Mouse (Mus musculus): ENCODE measurements around the gene Olfr1197. TPM values are rescaled to one million over a fixed set of nuclear protein-coding genes. Genes with fewer than 3 reads are reported as not detected.

The Olfr1197 gene
- not detected for total RNA-seq (2021)
- long read RNA-seq: 0 reads

DNA sequence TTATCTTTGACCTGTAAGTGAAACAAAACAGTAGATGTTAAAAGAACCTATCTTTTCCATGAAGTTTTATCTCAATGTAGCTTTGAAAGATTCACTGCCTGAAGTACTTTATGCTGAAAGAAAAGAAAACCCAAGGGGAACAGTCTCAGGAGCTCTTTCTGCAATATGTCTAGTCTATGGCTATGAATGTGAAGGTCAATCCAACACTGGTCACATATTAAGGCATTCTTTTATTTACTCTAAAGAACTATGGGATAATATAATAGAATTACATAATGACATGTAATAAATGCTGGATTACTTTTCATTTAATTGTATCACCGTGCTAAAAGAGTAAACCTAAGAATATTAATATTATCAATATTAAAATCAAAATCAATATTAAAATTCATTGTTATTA lies at the start of gene Olfr1197:
TSS of gene Olfr1197 (minus strand) at position 101 of the 400 bp plus-strand sequence.
- DNase-seq (ENCODE audit: low spot score in 2 of 2): no peak

DNA sequence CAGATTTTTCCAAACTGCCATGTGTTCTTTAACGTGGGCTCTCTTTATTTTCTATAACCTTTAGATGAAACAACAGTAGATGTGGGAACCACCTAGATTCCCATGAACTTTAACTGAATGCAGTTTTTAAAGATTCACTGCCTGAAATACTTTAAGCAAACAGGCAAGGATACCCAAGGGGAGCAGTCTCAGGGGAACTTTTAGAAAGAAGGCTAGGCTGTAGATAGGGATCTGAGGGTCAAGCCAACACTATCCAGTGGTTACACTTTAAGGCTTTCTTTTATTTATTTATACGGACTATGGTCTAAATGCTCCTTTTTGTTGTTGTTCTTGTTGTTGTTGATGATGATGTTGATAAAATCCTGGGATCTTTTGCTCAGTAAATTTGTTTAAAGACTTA lies 38.2 kb upstream of the Olfr1197 start, which contains the start of gene Olfr1200:
TSS of gene Olfr1200 (minus strand) at position 101 of the 400 bp plus-strand sequence.
- no peak for DNase-seq (ENCODE audit: low spot score in 2 of 2)

- no peak for DNase-seq (ENCODE audit: low spot score in 2 of 2)
Observed at GRCm38 (mm10) chr2:88760369-88760768, 28.2 kb upstream of the Olfr1197 start, which contains the start of gene Olfr1199. TSS of gene Olfr1199 (minus strand) at chr2:88760469.

- no peak for DNase-seq (ENCODE audit: low spot score in 2 of 2)
Observed at GRCm38 (mm10) chr2:88751270-88751669, 19.1 kb upstream of the Olfr1197 start, which contains the start of gene Olfr1198. TSS of gene Olfr1198 (minus strand) at chr2:88751370.

DNA sequence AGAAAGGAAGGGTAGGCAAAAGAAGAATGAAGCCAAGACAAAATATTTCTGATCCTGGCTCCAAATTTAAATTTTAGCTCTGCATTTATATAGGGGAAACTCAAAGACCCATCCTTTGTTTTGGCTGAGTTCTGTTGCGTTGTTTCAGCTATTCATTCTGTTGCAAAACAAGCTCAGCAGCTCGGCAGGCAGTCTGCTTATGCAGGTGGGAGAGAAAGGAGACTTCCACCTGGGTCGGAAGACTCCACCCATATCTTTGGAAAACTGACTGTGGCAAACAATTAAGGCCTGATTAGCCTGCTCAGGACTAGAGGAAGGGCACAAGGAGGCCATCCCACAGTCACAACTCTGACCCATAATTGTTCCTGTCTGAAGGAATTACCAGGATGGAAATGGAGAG lies 11.2 kb upstream of the Olfr1197 start:
- DNase-seq (ENCODE audit: low spot score in 2 of 2): no peak

DNA sequence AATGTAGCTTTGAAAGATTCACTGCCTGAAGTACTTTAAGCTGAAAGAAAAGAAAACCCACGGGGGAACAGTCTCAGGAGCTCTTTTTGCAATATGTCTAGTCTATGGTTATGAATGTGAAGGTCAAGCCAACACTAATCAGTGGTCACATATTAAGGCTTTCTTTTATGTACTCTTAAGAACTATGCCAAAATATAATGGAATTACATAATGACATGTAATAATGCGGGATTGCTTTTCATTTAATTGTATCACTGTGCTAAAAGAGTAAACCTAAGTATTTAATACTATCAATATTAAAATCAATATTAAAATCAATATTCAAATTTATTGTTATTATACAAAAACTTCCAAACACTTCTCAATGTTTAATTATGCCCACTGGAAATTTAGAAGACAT lies 27.7 kb downstream of the Olfr1197 start, which contains the start of gene Olfr1196:
TSS of gene Olfr1196 (minus strand) at position 101 of the 400 bp plus-strand sequence.
- DNase-seq (ENCODE audit: low spot score in 2 of 2): no peak

GRCm38 (mm10) chr2:88689087-88689486 lies 43.1 kb downstream of the Olfr1197 start, which contains the start of gene Olfr1195:
TSS of gene Olfr1195 (minus strand) at chr2:88689187.
- no peak for DNase-seq (ENCODE audit: low spot score in 2 of 2)

Other genes with a start within 250 kb of the Olfr1197 start
- gene Olfr1184, start 248.8 kb downstream of the Olfr1197 start, total RNA-seq (2021): not detected
- gene Olfr1185-ps1, start 239.0 kb downstream of the Olfr1197 start, total RNA-seq (2021): not detected
- not detected for gene Olfr1186, start 213.8 kb downstream of the Olfr1197 start, total RNA-seq (2021)
- gene Olfr1188, start 175.4 kb downstream of the Olfr1197 start, total RNA-seq (2021): not detected
- not detected for gene Olfr1189, start 145.9 kb downstream of the Olfr1197 start, total RNA-seq (2021)
- gene Olfr1191-ps1, start 91.8 kb downstream of the Olfr1197 start, total RNA-seq (2021): not detected
- gene Olfr1192-ps1, start 83.9 kb downstream of the Olfr1197 start, total RNA-seq (2021): not detected
- gene Olfr1193, start 56.7 kb downstream of the Olfr1197 start, total RNA-seq (2021): not detected
- gene Olfr1195, start 43.2 kb downstream of the Olfr1197 start, total RNA-seq (2021): not detected
- gene Olfr1196, start 27.8 kb downstream of the Olfr1197 start, total RNA-seq (2021): not detected
- gene Olfr1198, start 19.0 kb upstream of the Olfr1197 start, total RNA-seq (2021): not detected
- not detected for gene Olfr1199, start 28.1 kb upstream of the Olfr1197 start, total RNA-seq (2021)
- not detected for gene Olfr1200, start 38.1 kb upstream of the Olfr1197 start, total RNA-seq (2021)
- not detected for gene Olfr1201, start 60.7 kb upstream of the Olfr1197 start, total RNA-seq (2021)
- gene Olfr1202, start 82.1 kb upstream of the Olfr1197 start, total RNA-seq (2021): under 1 TPM in 1 of 2 experiments, not detected in 1; 0.09 TPM
- not detected for gene Olfr1205, start 97.4 kb upstream of the Olfr1197 start, total RNA-seq (2021)
- gene Olfr1204, start 116.9 kb upstream of the Olfr1197 start, total RNA-seq (2021): not detected
- not detected for gene Olfr1206, start 130.9 kb upstream of the Olfr1197 start, total RNA-seq (2021)
- not detected for gene Olfr1208, start 169.9 kb upstream of the Olfr1197 start, total RNA-seq (2021)
- not detected for gene Olfr1209, start 182.8 kb upstream of the Olfr1197 start, total RNA-seq (2021)
- not detected for gene Olfr1211, start 205.7 kb upstream of the Olfr1197 start, total RNA-seq (2021)
- not detected for gene Olfr1212, start 221.6 kb upstream of the Olfr1197 start, total RNA-seq (2021)
- not detected for gene Gm13762, start 247.9 kb upstream of the Olfr1197 start, total RNA-seq (2021)